Mouse (Mus musculus): ENCODE measurements around the gene Gm34653. TPM values are rescaled to one million over a fixed set of nuclear protein-coding genes. Genes with fewer than 3 reads are reported as not detected.
"Not testable (repeated sequence)": the region's sequence is repeated elsewhere in the genome, so short reads cannot be mapped to it uniquely, and the experiment has no call there.

Gm34653 gene
- total RNA-seq, 2 experiments from 2014 or later, result not detected

DNA sequence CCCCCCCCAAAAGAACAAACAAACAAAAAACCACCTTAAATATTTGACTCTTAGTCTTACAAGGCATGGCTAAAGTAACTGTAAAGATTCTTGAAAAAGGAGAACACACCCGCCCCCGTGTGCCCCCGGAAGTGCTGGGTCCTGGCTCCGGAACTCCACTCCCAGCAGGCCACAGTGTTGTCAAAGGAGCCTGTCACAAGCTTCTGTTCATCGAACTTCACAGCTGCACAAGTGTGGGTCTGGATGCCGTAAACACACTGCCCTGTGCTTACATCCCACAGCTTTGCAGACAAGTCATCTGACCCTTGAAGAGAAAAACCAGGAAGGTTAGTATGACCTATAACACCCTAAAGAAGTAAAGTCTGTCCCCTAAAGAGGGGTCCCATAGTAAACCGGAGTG is 20.1 kb upstream of the Gm34653 start:
- DNase-seq (ENCODE audit: extremely low spot score in 1 of 2, low spot score in 1 of 2), result no peak

DNA sequence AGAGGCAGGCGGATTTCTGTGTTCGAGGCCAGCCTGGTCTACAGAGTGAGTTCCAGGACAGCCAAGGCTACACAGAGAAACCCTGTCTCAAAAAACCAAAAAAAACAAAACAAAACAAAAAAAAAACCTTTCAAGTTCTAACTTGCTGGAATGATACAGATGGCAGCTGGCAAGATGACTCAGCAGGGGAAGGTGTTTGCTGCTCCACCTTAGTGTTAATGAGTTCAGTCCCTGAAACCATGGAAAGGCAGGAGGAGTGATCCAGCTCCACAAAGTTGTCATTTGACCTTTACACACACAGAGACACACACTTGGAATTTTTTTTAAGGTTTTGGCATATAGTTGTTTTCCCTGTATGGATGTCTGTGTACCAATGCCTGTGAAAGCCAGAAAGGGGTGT is 16.9 kb upstream of the Gm34653 start:
- not testable (repeated sequence) for DNase-seq (ENCODE audit: extremely low spot score in 1 of 2, low spot score in 1 of 2)

DNA sequence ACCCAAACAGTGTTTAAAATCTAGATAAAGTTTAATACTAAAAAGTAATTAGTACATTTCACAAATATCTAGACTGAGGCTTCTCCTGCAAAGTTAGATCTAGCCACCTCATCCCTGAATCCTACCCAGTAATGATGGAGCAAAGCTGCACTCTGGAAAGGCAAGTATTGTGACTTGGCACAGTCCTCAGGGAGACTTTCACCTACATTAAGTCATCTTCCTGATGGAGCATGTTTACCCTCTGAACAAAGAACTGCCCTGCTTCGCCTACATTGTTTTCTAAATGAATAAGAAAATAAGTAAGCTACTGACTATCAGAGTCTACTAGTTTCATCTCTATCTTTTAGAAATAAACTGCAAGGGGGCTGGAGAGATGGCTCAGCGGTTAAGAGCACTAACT is 14.3 kb upstream of the Gm34653 start:
- DNase-seq (ENCODE audit: extremely low spot score in 1 of 2, low spot score in 1 of 2), result no peak

DNA sequence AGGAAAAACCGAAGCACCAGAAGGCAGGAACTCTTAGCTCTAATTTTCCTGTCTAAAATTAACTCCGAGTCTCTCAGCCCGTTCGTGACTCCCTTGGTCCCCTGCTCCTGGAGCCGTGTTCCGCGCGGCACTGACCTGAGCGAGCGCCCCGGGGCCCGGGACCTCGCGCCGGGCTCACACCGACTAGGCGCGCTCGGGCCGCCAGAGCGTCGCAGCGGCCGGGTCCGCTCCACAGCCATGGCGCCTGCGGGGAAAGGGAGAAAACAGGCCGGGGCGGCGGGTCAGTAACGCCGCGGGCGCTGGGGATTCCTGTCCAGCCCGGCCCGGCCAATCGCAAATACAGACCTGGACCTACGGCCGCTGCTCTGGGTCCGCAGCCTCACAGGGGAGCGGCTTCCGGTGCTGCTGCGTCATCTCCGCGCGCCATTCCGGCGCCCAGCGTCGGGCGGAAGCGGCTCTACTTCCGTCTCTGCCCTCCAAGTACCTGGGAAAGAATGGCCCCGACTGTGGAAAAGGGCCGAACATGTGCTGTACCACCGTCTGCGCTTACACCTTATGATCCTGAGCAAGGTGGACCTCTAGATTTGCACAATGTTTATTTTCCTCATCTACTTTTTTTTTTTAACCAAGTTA is 6.9 kb upstream of the Gm34653 start, which contains the start of gene Fbxw2:
Gene Fbxw2 (minus strand): TSS at position 485 of the 633 bp plus-strand sequence.
- DNase-seq (ENCODE audit: extremely low spot score in 1 of 2, low spot score in 1 of 2), result peak; percentile 82 to 87

DNA sequence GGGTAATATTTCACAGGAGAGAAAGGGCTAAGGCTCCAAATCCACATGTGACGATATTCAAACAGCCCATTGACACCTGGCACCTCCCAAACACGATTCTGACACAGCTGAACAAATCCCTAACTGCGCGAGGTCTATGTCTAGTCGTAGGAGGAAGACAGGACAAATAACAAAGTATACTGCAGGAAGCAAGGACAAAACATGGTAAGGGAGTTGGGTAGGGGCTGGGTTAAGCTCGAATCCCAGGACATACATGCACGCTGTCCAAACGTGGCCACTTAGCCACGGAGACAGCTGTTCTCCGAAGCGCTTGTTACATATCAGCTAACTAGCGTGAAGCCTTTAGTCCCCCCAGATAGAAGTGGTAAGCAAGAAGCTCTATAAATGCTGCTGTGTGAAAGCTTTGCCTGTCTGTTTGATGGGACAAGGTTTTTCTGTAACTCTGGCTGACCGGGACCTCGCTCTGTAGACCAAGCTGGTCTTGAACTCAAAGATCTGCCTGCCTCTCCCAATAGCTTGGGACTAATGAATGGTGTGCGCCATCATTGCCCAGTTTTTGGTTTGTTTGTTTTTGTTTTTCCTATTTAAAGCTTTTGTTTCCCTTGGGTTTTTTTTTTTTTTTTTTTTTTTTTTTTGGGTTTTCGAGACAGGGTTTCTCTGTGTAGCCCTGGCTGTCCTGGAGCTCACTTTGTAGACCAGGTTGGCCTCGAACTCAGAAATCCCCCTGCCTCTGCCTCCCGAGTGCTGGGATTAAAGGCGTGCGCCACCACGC is 6.2 kb upstream of the Gm34653 start:
- DNase-seq (ENCODE audit: extremely low spot score in 1 of 2, low spot score in 1 of 2), result no peak

DNA sequence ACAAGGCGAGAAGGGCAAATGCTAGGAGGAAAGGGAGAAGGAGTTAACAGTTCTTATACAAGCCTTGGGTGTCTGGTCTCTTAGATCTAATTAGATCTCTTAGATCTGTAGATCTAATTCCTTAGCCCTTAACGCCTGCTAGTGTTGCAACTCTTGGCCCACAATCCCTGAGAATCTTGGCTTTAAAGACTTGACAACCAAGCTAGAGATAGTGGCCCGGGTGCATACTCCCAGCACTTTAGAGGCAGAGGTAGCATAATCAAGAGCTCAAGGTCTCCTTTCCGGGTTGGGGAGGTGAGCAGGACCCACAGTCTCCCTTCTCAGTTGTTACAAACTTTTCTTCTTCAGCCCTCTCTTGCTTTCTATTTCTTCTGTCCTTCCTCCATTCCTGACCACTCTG is 5.2 kb upstream of the Gm34653 start:
- DNase-seq (ENCODE audit: extremely low spot score in 1 of 2, low spot score in 1 of 2), result no peak

DNA sequence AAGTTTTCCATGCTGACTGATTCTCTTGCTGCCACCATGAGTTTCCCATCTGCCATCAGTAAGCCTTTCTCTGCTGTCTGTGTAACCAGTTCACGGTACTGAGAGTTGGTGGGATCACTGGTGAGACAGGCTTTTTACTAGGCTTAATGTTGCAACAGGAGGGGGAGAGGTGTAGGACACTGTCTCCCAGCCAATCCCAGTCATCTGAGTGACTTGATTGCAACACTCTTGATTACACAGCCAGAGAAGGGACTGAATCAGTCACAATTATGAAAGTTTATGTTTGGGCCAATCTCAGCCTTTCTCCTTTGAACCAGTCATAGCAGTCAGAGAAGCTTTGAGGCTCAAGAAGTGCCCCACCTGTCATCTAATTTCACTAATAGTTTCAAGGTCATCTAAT is 4.8 kb upstream of the Gm34653 start:
- DNase-seq (ENCODE audit: extremely low spot score in 1 of 2, low spot score in 1 of 2), result no peak

DNA sequence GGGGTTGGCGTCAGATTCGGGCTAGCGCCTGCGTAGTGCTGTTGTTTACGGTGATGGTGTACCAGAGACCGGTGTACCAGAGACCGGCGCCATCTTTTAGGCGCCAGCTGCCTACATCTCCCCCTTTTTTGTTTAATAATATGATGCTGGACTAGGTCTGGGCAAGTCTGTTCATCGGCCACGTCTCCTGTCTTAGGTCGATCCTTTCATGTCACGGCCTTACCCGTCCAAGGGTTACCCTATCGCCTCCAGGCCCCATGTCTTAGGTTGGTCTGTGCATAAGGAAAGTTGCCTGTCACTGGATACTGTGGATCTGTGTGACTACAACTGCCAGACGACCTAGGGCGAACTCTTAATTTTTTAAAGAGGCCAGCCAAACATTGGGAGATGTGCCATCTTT is 2.7 kb upstream of the Gm34653 start:
- not testable (repeated sequence) for DNase-seq (ENCODE audit: extremely low spot score in 1 of 2, low spot score in 1 of 2)

DNA sequence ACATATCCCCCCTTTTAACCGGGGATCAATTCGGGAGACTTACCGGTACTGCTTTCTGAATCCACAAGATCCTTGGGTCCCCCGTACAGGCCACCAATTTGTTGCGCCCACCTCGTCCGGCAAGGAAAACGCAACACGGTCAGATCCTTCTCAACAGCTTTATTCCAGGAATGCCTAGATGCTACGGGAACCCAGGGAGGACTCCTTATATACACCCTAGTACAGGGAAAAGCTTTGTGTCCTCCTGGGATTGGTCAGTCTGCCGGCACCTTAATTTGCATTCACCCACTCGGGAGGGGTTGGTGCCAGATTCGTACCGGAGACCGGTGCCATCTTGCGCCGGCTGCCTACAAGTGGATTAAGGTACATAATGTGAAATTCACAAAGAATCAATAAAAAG is 817 bp downstream of the Gm34653 start:
- no peak for DNase-seq (ENCODE audit: extremely low spot score in 1 of 2, low spot score in 1 of 2)

DNA sequence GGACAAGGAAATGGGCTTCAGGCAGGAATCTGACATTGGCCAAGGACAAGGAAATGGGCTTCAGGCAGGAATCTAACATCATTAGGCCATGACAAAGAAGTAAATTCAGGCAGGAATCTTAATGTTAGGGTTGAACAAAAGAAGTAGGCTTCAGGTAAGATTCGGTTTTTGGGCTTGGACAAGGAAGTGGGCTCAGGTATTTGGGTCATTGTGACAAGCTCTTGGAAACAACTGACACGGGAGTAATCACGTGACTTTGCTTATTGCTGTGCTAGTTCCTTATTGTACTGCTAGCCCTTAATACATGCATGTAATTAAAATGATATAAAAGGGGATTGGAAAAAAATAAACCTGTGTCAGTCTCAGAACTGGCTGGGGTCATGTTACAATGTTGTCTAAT is 2.9 kb downstream of the Gm34653 start:
- no peak for DNase-seq (ENCODE audit: extremely low spot score in 1 of 2, low spot score in 1 of 2)

DNA sequence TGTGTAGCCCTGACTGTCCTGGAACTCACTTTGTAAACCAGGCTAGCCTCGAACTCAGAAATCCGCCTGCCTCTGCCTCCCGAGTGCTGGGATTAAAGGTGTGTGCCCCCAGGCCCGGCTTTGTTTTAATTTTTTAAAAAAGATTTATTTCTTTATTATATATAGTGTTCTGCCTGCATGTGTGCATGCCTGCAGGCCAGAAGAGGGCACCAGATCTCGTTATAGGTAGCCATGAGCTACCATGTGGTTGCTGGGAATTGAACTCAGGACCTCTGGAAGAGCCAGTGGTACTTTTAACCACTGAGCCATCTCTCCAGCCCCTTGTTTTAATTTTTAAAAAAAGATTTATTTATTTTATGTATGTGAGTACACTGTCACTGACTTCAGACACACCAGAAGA is 7.3 kb downstream of the Gm34653 start:
- not testable (repeated sequence) for DNase-seq (ENCODE audit: extremely low spot score in 1 of 2, low spot score in 1 of 2)

DNA sequence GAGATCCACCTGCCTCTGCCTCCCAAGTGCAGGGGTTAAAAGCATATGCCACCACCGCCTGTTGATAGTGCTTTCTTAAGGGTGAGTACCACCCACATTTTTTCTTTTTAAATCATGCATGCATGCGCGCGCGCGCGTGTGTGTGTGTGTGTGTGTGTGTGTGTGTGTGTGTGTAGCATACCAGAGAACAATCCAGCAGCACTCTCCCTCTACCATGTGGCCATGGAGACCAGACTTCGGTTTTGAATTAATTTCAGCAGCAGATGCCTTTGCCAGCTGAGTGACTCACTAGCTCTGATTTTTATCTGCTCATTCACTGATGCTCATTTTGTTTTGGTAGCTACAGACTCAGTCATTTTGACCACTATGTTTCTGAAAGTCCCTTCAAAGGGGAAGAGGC is 8.9 kb downstream of the Gm34653 start:
- peak; percentile 22 to 45 for DNase-seq (ENCODE audit: extremely low spot score in 1 of 2, low spot score in 1 of 2)

DNA sequence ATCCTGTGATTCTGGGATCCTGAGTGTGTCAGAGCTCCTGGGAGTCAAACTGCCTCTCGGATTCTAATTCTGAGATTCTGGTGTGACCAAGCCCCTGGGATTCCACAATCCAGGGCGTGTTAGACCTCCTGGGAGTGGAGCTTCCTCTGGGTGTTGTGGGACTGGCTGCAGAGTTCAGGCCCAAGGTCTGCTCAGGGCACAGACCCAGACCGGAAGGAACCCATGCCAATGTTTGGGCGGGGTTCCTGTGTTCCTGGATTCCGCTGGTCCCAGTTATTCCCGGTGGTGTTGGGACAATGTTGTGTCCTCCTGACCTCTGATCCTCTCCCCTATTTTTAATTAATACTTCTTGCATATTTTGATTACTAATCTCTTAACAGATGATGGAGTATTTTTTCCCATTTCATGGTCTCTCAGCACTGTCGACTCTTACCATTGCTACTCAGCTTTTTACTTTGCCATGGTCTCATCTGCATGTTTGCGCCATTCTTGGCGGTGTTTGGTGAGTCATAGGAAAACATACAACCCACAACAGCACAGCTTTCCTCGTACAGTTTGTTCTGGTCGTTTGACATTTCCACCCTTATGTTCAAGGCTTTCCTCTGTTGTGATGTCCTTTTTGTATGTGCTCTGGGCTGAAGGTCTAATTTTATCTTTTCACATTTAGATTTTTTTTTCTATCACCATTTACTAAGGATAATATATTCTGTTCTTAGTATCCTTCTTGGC is 10.6 kb downstream of the Gm34653 start:
- no peak for DNase-seq (ENCODE audit: extremely low spot score in 1 of 2, low spot score in 1 of 2)

DNA sequence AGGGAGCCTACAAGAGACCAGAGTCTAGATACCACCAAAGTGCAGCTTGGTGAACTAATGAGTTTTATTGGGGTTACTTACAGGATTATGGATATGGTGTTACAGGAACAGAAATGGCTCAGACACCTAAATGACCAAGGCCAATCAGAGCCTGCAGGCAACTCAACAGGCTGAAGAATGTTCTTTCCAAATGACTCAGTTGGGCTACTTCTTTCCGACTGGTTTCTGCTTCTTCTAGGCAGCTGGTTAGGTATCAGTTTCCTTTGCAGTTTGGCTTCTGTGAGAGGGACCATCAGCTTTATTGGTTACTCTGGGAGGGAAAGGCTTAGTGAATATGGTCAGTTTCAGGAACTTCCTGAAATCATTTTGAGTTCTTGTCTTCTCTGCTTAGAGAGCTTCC is 14.9 kb downstream of the Gm34653 start:
- DNase-seq (ENCODE audit: extremely low spot score in 1 of 2, low spot score in 1 of 2), result no peak

DNA sequence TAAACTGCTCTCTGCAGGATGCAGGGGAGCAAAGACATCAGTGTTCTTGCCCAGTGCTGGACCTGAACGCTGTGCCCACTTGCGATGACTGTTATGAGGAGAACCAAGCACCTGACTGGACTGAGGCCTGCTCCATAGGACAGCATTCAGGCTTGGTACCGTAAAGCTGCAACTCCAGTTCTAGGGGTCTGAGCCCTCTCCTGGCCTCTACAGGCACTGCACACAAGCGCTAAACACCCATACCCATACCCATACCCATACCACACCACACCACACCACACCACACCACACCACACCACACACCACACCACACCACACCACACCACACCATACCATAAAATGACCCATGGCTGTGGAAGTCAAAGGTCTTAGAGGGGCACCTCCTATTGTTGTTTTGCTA is 22.5 kb downstream of the Gm34653 start:
- no peak for DNase-seq (ENCODE audit: extremely low spot score in 1 of 2, low spot score in 1 of 2)

DNA sequence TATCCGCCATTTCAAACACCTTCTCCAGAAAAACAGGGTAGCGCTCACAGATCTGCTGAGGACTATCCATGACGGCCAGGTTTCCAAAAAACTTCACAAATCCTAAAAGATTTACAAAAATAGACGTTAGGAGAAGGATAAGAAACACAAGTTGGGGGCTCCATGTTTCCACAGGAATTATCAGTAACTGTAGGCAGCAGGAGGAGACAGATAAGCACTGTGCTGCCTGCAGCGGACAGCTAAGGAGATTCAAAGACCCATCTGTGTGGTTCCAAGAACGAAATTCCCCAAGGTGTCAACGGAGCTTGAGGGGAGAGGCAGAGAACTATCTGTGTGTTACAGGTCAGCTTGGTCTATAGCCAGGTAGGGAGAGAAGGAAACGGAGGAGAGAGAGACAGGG is 24.9 kb downstream of the Gm34653 start:
- DNase-seq (ENCODE audit: extremely low spot score in 1 of 2, low spot score in 1 of 2), result no peak

DNA sequence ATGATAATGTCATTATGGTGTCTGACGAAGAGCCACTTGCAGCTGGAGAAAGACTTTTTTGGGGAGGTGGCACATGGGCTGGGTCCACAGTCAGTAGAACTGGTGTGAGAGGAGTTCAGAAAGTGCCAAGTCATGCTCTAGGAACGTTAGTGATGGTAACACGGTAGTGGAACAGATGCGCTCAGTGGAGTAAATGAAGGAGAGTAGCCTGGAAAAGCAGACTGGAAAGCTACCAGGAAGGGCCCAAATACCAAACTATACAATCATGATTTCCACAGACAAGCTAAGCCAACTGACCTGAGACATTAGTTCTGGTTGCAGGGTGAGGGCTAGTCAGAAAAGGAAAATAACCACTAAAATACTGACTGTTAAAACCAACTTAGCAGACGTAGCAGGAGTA is 36.9 kb downstream of the Gm34653 start:
- DNase-seq (ENCODE audit: extremely low spot score in 1 of 2, low spot score in 1 of 2), result no peak

DNA sequence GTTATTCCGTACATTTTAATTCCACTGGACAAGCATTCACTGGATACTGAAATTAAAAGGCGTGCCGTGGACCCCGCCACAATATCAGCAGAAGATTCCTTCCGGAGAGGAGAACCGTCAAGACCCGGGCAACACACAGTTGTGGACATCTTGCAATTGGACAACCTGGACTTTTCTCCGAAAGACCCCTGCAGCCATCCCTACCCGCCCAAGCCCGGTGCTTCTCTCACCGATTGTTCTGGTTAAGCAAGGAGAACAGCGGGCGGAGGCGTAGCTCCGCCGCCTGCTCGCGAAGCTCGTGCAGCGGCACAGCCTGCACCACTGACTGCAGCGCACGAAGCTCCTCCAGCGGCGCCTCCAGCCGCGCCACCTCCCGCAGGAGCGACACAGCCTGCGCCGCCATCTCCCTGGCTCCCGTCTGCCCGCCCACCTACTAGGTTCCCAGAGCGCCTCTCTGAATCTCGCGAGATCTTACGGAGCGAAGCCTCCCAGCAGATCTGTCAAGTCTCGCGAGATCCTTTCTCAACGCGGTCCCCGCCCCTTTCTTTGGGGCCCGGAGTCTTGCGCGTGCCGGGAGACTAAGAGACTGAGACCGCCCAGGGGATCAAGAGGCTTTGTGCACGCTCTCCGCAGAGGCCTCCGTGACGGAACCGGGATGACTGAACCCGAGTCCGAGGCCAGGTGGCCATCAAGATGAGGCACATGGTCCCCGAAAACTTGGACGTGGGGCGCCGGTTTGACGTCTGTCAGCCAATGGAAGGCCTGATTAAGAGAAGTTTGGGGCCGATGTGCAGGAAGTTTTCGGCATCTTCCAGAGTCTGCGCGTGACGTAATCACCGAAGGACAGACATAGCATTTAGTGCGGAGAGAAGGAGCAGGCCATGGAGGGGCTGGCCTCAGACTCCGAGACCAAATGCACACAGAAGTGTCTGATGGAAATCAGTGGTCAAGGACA is 38.0 kb downstream of the Gm34653 start:
- peak; percentile 68 to 83 for DNase-seq (ENCODE audit: extremely low spot score in 1 of 2, low spot score in 1 of 2)

DNA sequence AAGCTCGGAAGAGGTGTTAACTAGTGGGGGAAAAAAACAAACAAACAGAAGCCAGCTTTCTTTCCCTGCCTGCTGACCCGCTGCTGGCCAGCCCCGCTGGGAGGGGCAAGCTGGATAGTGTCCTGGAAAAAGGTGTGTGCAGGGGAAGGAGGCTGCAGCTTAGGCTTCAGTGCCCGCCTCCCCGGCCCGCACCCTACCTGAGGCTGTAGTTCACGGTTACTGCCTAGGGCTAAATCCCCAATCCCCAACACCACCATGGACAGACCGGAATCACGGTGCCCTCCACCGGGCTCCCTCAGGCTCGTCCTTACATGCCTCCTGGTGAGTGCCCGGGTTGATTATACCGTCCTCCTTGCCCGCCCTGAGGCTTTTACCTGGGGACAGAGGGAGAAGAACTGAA is 41.5 kb downstream of the Gm34653 start, which contains the start of gene Cutal:
Gene Cutal (plus strand): TSS at position 126 of the 400 bp plus-strand sequence.
- DNase-seq (ENCODE audit: extremely low spot score in 1 of 2, low spot score in 1 of 2), result no peak

DNA sequence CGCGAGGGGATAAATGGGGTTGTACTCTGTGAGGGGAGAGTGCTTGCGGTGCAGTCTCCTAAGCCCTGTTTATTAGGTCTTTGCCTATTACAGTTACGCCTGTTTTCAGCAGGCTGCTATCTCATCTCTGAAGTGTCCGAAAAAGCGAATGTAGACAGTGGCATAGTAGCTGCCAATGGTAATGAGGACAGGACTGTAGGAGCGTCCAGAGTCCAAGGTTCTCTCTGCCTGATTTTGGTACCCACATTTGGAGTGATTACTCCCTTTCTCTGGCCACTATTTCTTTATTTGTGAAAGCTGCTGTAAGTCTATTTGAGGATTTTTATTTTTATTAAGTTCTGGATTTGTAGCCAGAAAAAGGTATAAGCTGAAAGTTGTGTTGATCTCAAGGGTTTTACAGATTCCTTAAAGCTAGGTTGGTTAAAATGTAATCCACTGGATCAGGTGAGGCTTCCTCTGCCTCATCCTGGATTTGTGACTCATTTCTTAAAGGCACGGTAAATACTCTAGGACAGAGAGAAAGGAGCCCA is 42.1 kb downstream of the Gm34653 start, which contains the start of gene Psmd5:
Gene Psmd5 (minus strand): TSS at position 153 of the 530 bp plus-strand sequence.
- no peak for DNase-seq (ENCODE audit: extremely low spot score in 1 of 2, low spot score in 1 of 2)

Data from layer of hippocampus, postnatal 25 days (tissue).